Mouse (Mus musculus): ENCODE results near the gene Zfp428.

DNA sequence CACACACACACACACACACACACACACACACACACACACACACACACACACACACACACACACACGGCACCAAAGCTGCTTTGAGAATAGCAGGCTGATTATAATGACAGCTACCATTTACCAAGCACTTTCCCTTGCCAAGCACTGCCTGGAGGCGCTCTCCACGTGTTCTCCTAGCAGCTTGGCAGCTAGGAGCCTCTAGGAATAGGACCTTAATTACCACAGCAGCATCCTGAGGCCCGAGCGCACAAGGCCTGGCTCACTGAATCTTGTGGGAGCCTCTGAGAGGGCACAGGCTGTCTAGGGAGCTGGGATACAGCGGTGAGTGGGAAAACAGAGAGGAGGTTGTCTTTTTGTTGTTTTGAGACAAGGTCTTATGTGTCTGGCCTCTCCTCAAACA is 10.8 kb downstream of the Zfp428 start:
- TF ChIP-seq CTCF (IDR thresholded peaks at IDR 0.05; ENCODE audit: low read depth, low read length) (no peak), POLR2A (IDR thresholded peaks at IDR 0.05; ENCODE audit: extremely low read depth, insufficient read depth, low read length) (no peak)
